Comparison of ENCODE assay signal across 8 mouse cellular contexts in genomic region chr8:119862390-119862734, GRCm38 (mm10). TPM values are rescaled to one million over a fixed set of nuclear protein-coding genes. Genes with fewer than 3 reads are reported as not detected.
DNase-seq lines count a peak whose midpoint lies in the region; ATAC-seq lines count a peak whose summit lies in the region.

No protein-coding gene starts in this region.

- H3K4me3 ChIP-seq in neural tube, embryonic 11.5 days (ENCODE audit: low read depth, low read length), result peak overlapping the region; percentile 65
- peak overlapping the region; percentile 75 for H3K4me3 ChIP-seq in limb, embryonic 13.5 days
- H3K4me3 ChIP-seq in stomach, embryonic 14.5 days (ENCODE audit: low read depth, low read length), result peak overlapping the region; percentile 78

- no peak overlapping the region for H3K27ac ChIP-seq in neural tube, embryonic 11.5 days (ENCODE audit: low read depth, low read length)
- peak overlapping the region; percentile 33; the same call in 1 of the 2 replicates for H3K27ac ChIP-seq in limb, embryonic 13.5 days
- peak overlapping the region; percentile 63 for H3K27ac ChIP-seq in stomach, embryonic 14.5 days (ENCODE audit: low read length)

- 0 out of 2 replicates have a peak, but pooled peaks cover 3% of the 10 kb centered on the region for H3K27me3 ChIP-seq in neural tube, embryonic 11.5 days (ENCODE audit: control insufficient read depth, insufficient read depth, low read length)
- H3K27me3 ChIP-seq in limb, embryonic 13.5 days, result peaks cover 20% of the 10 kb centered on the region
- no peaks in the 10 kb centered on the region for H3K27me3 ChIP-seq in stomach, embryonic 14.5 days (ENCODE audit: control insufficient read depth, insufficient read depth, low read length)

- no peaks in the 10 kb centered on the region for H3K4me1 ChIP-seq in neural tube, embryonic 11.5 days (ENCODE audit: control insufficient read depth, insufficient read depth, low read length)
- peaks cover 16% of the 10 kb centered on the region for H3K4me1 ChIP-seq in limb, embryonic 13.5 days
- peaks cover 9% of the 10 kb centered on the region; the same call in 1 of the 2 replicates for H3K4me1 ChIP-seq in stomach, embryonic 14.5 days (ENCODE audit: control insufficient read depth, insufficient read depth, low read length)

- H3K4me2 ChIP-seq in neural tube, embryonic 11.5 days (ENCODE audit: low read depth), result peak overlapping the region; percentile 64
- peak overlapping the region; percentile 92 for H3K4me2 ChIP-seq in limb, embryonic 13.5 days (replicated peaks)
- peak overlapping the region; percentile 94 for H3K4me2 ChIP-seq in stomach, embryonic 14.5 days (replicated peaks; ENCODE audit: low read depth, low read length)

- 2% methylated on average over 19 of the region's 19 CpGs for WGBS in neural tube, embryonic 11.5 days
- under 1% methylated on average over 18 of the region's 19 CpGs for WGBS in limb, embryonic 13.5 days
- under 1% methylated on average over 17 of the region's 19 CpGs for WGBS in stomach, embryonic 14.5 days

- H3K9ac ChIP-seq in neural tube, embryonic 11.5 days (ENCODE audit: low read length), result peak overlapping the region; percentile 71
- H3K9ac ChIP-seq in limb, embryonic 13.5 days, result peak overlapping the region; percentile 76
- peak overlapping the region; percentile 74 for H3K9ac ChIP-seq in stomach, embryonic 14.5 days (replicated peaks; ENCODE audit: low read depth, low read length)

- DNase-seq in frontal cortex, postnatal 10 days (ENCODE audit: low spot score in 2 of 2), result no peak
- DNase-seq in neural tube, embryonic 11.5 days (ENCODE audit: low spot score), result no peak
- DNase-seq in neural tube, embryonic 10.5 days (ENCODE audit: extremely low spot score, low spot score), result no peak
- DNase-seq in adrenal gland, adult 2 months, result no peak
- no peak for DNase-seq in left cerebral cortex, adult 9 months (ENCODE audit: low spot score in 2 of 2)

- H3K9me3 ChIP-seq in neural tube, embryonic 11.5 days (ENCODE audit: control insufficient read depth, low read length), result no peaks in the 10 kb centered on the region
- no peaks in the 10 kb centered on the region for H3K9me3 ChIP-seq in limb, embryonic 13.5 days
- H3K9me3 ChIP-seq in stomach, embryonic 14.5 days (ENCODE audit: control insufficient read depth, low read depth, low read length), result no peaks in the 10 kb centered on the region

- peak; percentile 51 for ATAC-seq in frontal cortex, adult (ENCODE audit: low TSS enrichment)
- ATAC-seq in neural tube, embryonic 11.5 days (ENCODE audit: insufficient read depth, low FRiP score, low TSS enrichment), result no peak; the same call in 1 of the 2 replicates
- ATAC-seq in limb, embryonic 13.5 days (ENCODE audit: low FRiP score, low read depth), result no peak
- ATAC-seq in stomach, embryonic 14.5 days (ENCODE audit: insufficient number of reproducible peaks, insufficient read depth, low FRiP score, low read depth), result peak; percentile 66; the same call in 1 of the 2 replicates

- no peaks in the 10 kb centered on the region for H3K36me3 ChIP-seq in neural tube, embryonic 11.5 days (ENCODE audit: control insufficient read depth, insufficient read depth, low read length)
- no peaks in the 10 kb centered on the region; the same call in none of the 2 replicates for H3K36me3 ChIP-seq in limb, embryonic 13.5 days
- H3K36me3 ChIP-seq in stomach, embryonic 14.5 days (ENCODE audit: control insufficient read depth, insufficient read depth, low read length), result no peaks in the 10 kb centered on the region

RNA-seq across cellular contexts. Expression of gene Klhl36, which starts 0.3 kb away (rescaled TPM):
- 7.8 and 8.9 TPM in 2 replicates for polyA plus RNA-seq in neural tube, embryonic 11.5 days (2014; fragmentation: Nextera tagmentation; extraction: Ambion mirVana)
- 10.4 and 10.5 TPM in 2 replicates for polyA plus RNA-seq in limb, embryonic 13.5 days (2015; fragmentation: Nextera tagmentation; extraction: Ambion mirVana)
- polyA plus RNA-seq in stomach, embryonic 14.5 days (2014; fragmentation: Nextera tagmentation; extraction: Ambion mirVana), result 11.2 and 15.6 TPM in 2 replicates
- total RNA-seq in adrenal gland, adult 2 months (2021), result 10 to 100 TPM in 1 of 2 experiments, 1 to 10 TPM in 1; 4.3 to 11.3 TPM
- polyA plus RNA-seq in adrenal gland, adult 2 months (2012; rRNA removed), result 19.8 and 25.5 TPM in 2 replicates

RNA-seq across cellular contexts. Expression of gene Cotl1, which starts 22.0 kb away (rescaled TPM):
- polyA plus RNA-seq in neural tube, embryonic 11.5 days (2014; fragmentation: Nextera tagmentation; extraction: Ambion mirVana), result 574 and 631 TPM in 2 replicates
- polyA plus RNA-seq in limb, embryonic 13.5 days (2015; fragmentation: Nextera tagmentation; extraction: Ambion mirVana), result 64.0 and 67.8 TPM in 2 replicates
- 340 and 436 TPM in 2 replicates for polyA plus RNA-seq in stomach, embryonic 14.5 days (2014; fragmentation: Nextera tagmentation; extraction: Ambion mirVana)
- 10 to 100 TPM; 45.4 to 50.4 TPM for total RNA-seq in adrenal gland, adult 2 months (2021)
- polyA plus RNA-seq in adrenal gland, adult 2 months (2012; rRNA removed), result 156 TPM in 2 replicates

RNA-seq across cellular contexts. Expression of gene Usp10, which starts 47.8 kb away (rescaled TPM):
- polyA plus RNA-seq in neural tube, embryonic 11.5 days (2014; fragmentation: Nextera tagmentation; extraction: Ambion mirVana), result 154 and 181 TPM in 2 replicates
- polyA plus RNA-seq in limb, embryonic 13.5 days (2015; fragmentation: Nextera tagmentation; extraction: Ambion mirVana), result 142 and 145 TPM in 2 replicates
- polyA plus RNA-seq in stomach, embryonic 14.5 days (2014; fragmentation: Nextera tagmentation; extraction: Ambion mirVana), result 110 and 114 TPM in 2 replicates
- total RNA-seq in adrenal gland, adult 2 months (2021), result 100 to 1,000 TPM in 1 of 2 experiments, 10 to 100 TPM in 1; 93.9 to 133 TPM
- 64.7 and 96.5 TPM in 2 replicates for polyA plus RNA-seq in adrenal gland, adult 2 months (2012; rRNA removed)

RNA-seq across cellular contexts. Expression of gene Gm20388, which starts 48.3 kb away (rescaled TPM):
- polyA plus RNA-seq in neural tube, embryonic 11.5 days (2014; fragmentation: Nextera tagmentation; extraction: Ambion mirVana), result not detected in 2 replicates
- polyA plus RNA-seq in limb, embryonic 13.5 days (2015; fragmentation: Nextera tagmentation; extraction: Ambion mirVana), result 3.2 and 7.1 TPM in 2 replicates
- 6.2 and 11.4 TPM in 2 replicates for polyA plus RNA-seq in stomach, embryonic 14.5 days (2014; fragmentation: Nextera tagmentation; extraction: Ambion mirVana)
- total RNA-seq in adrenal gland, adult 2 months (2021), result 1 to 10 TPM; 5.9 to 9.9 TPM
- polyA plus RNA-seq in adrenal gland, adult 2 months (2012; rRNA removed), result 43.6 and 50.1 TPM in 2 replicates

Comparison
In these comparisons a context has a peak if more than half of its experiments do, and no peak if none do; other contexts are left out.
1. ATAC-seq: peak in frontal cortex, adult (single experiment) and stomach, embryonic 14.5 days (single experiment); none in neural tube, embryonic 11.5 days (single experiment) and limb, embryonic 13.5 days (single experiment).
2. Peak in every context shown above with its lines, with median percentiles within 50 percentile points of each other: H3K4me2 ChIP-seq, H3K4me3 ChIP-seq and H3K9ac ChIP-seq.